Mouse (Mus musculus) hematopoietic stem cell, adult 5-6 weeks (primary cell): ENCODE measurements around the gene Kars. TPM values are rescaled to one million over a fixed set of nuclear protein-coding genes. Genes with fewer than 3 reads are reported as not detected.

Source experiments
- ATAC-seq, 2 experiments: fragments of 125-278 bp in 1 of 2; replicated peaks in 1 of 2; 2 replicates each; pipeline ENCODE4 v1.8.0; 2016 to 2017; ENCODE audit warnings: inconsistent platforms in 2 of 2, mild to moderate bottlenecking in 2 of 2, moderate number of reproducible peaks in 2 of 2, low read depth in 1 of 2, moderate TSS enrichment in 1 of 2; ENCODE audit not compliant: low FRiP score in 2 of 2, poor library complexity in 2 of 2, severe bottlenecking in 2 of 2, insufficient read depth in 1 of 2, low TSS enrichment in 1 of 2
- total RNA-seq: library from RNA; stranded (forward); fragments of 172-1452, 232-1000 nt; gene quantifications from 2 replicates; pipeline ENCODE4 v1.2.3, GENCODE M21; 2017

Kars gene
- total RNA-seq, 1 experiment from 2014 or later: 198 TPM

- peak; percentile 97 to 98 for ATAC-seq
Observed at GRCm38 (mm10) chr8:111992013-111992702, 19.0 kb downstream of the Kars start, which contains the start of gene Adat1. Adat1 (minus strand) TSS chr8:111992302.

- no peak for ATAC-seq
Observed at GRCm38 (mm10) chr8:111991278-111991677, 19.8 kb downstream of the Kars start.

- peak; percentile 65 to 75 for ATAC-seq
Observed at GRCm38 (mm10) chr8:111989911-111990310, 21.2 kb downstream of the Kars start.

- no peak for ATAC-seq
Observed at GRCm38 (mm10) chr8:111984511-111984910, 26.6 kb downstream of the Kars start.

- no peak for ATAC-seq
Observed at GRCm38 (mm10) chr8:111982116-111982515, 29.0 kb downstream of the Kars start.

GRCm38 (mm10) chr8:111978147-111978546, 33.0 kb downstream of the Kars start:
- ATAC-seq: no peak

GRCm38 (mm10) chr8:111976326-111976725, 34.8 kb downstream of the Kars start:
- peak; percentile 74 to 83 for ATAC-seq

- no peak for ATAC-seq
Observed at GRCm38 (mm10) chr8:111975706-111976105, 35.4 kb downstream of the Kars start.

- ATAC-seq: no peak
Observed at GRCm38 (mm10) chr8:111974138-111974537, 37.0 kb downstream of the Kars start.

GRCm38 (mm10) chr8:111968991-111969390, 42.1 kb downstream of the Kars start:
- no peak for ATAC-seq

- ATAC-seq: no peak; a peak in 1 of 4 replicates
Observed at GRCm38 (mm10) chr8:111968541-111968940, 42.6 kb downstream of the Kars start.

GRCm38 (mm10) chr8:111967246-111967870, 43.8 kb downstream of the Kars start:
- ATAC-seq: peak; percentile 50 to 60

GRCm38 (mm10) chr8:111964849-111965561, 46.1 kb downstream of the Kars start:
- ATAC-seq: no peak

GRCm38 (mm10) chr8:111964351-111964750, 46.8 kb downstream of the Kars start:
- no peak for ATAC-seq

- ATAC-seq: no peak
Observed at GRCm38 (mm10) chr8:111963546-111963945, 47.6 kb downstream of the Kars start.

- ATAC-seq: no peak
Observed at GRCm38 (mm10) chr8:111963091-111963490, 48.0 kb downstream of the Kars start.

GRCm38 (mm10) chr8:111962589-111962988, 48.5 kb downstream of the Kars start:
- no peak for ATAC-seq

- ATAC-seq: 0 out of 4 replicates have a peak, but pooled peaks of 1 of the 2 experiments have one; percentile 30
Observed at GRCm38 (mm10) chr8:111961330-111961729, 49.8 kb downstream of the Kars start.
